Mouse (Mus musculus) megakaryocyte-erythroid progenitor cell, adult 5-6 weeks (primary cell): Measurements from ENCODE around the gene Slamf9. TPM values are rescaled to one million over a fixed set of nuclear protein-coding genes. Genes with fewer than 3 reads are reported as not detected.
A peak's percentile ranks its signal among the peaks of the same experiment; 100 is the strongest.

Experiments used
- ATAC-seq: replicated peaks from 2 replicates; pipeline ENCODE4 v1.8.0; 2016; ENCODE audit warnings: mild to moderate bottlenecking, inconsistent platforms; ENCODE audit not compliant: severe bottlenecking, poor library complexity, low FRiP score, low TSS enrichment
- total RNA-seq, 2 experiments: library from RNA; stranded (forward) in 1 of 2; stranded (reverse) in 1 of 2; fragments of 200-1000, 215-1000 nt in 1 of 2; fragments of >200 nt in 1 of 2; fragmentation: Nextera tagmentation in 1 of 2; gene quantifications; 2 replicates each; pipeline ENCODE4 v1.2.3; 2014 to 2017

Slamf9 gene
- total RNA-seq (2014; fragmentation: Nextera tagmentation) (not detected in 2 replicates), total RNA-seq (2017) (not detected in 2 replicates)

GRCm38 (mm10) chr1:172475054-172475741 is at the start of gene Slamf9:
Slamf9 (plus strand) TSS chr1:172475358.
- ATAC-seq: peak; percentile 54

- no peak for ATAC-seq
Observed at GRCm38 (mm10) chr1:172426419-172426818, 48.7 kb upstream of the Slamf9 start.

- no peak for ATAC-seq
Observed at GRCm38 (mm10) chr1:172427841-172428240, 47.3 kb upstream of the Slamf9 start.

GRCm38 (mm10) chr1:172428614-172429013 is 46.5 kb upstream of the Slamf9 start:
- ATAC-seq: no peak

GRCm38 (mm10) chr1:172430731-172431220 is 44.4 kb upstream of the Slamf9 start:
- ATAC-seq: no peak

GRCm38 (mm10) chr1:172431836-172432586 is 43.1 kb upstream of the Slamf9 start:
- no peak for ATAC-seq

GRCm38 (mm10) chr1:172432587-172432955 is 42.6 kb upstream of the Slamf9 start:
- no peak for ATAC-seq

- ATAC-seq: no peak
Observed at GRCm38 (mm10) chr1:172433012-172433850, 41.9 kb upstream of the Slamf9 start.

- no peak for ATAC-seq
Observed at GRCm38 (mm10) chr1:172433851-172434165, 41.4 kb upstream of the Slamf9 start.

GRCm38 (mm10) chr1:172436785-172437184 is 38.4 kb upstream of the Slamf9 start:
- ATAC-seq: no peak

GRCm38 (mm10) chr1:172438621-172439020 is 36.5 kb upstream of the Slamf9 start:
- no peak for ATAC-seq

- ATAC-seq: no peak
Observed at GRCm38 (mm10) chr1:172440521-172440920, 34.6 kb upstream of the Slamf9 start.

GRCm38 (mm10) chr1:172441935-172442445 is 33.2 kb upstream of the Slamf9 start:
- no peak for ATAC-seq

- peak; percentile 71 for ATAC-seq
Observed at GRCm38 (mm10) chr1:172450226-172450625, 24.9 kb upstream of the Slamf9 start.

- ATAC-seq: no peak
Observed at GRCm38 (mm10) chr1:172450848-172451470, 24.2 kb upstream of the Slamf9 start.

- ATAC-seq: no peak
Observed at GRCm38 (mm10) chr1:172452911-172453310, 22.2 kb upstream of the Slamf9 start.

GRCm38 (mm10) chr1:172453810-172454209 is 21.3 kb upstream of the Slamf9 start:
- no peak for ATAC-seq

- ATAC-seq: no peak
Observed at GRCm38 (mm10) chr1:172455416-172455815, 19.7 kb upstream of the Slamf9 start.

GRCm38 (mm10) chr1:172456001-172456677 is 19.0 kb upstream of the Slamf9 start:
- 0 out of 2 replicates have a peak, but pooled peaks have one; percentile 23 for ATAC-seq
